Mouse (Mus musculus) left cerebral cortex, postnatal 10 days (tissue): Measurements from ENCODE around the gene Snx21. TPM values are rescaled to one million over a fixed set of nuclear protein-coding genes. Genes with fewer than 3 reads are reported as not detected.

Source experiments
- DNase-seq, 2 experiments: peaks; one replicate each; pipeline ENCODE4 v3.0.0; 2021 to 2022; ENCODE audit warnings: low spot score in 2 of 2, mixed read lengths in 1 of 2; ENCODE audit errors: extremely low spot score in 1 of 2
- intact Hi-C: fragments of 180-260 bp; cut with DNase I; formaldehyde crosslinking; loops from one replicate; pipeline ENCODE4 v1.15.1; 2025
- total RNA-seq, 2 experiments: library from RNA; stranded (reverse); gene quantifications; 2 replicates each; pipeline ENCODE4 v1.2.3; 2021

Snx21 gene
- total RNA-seq, 2 experiments from 2014 or later, result 48.1 to 49.2 TPM

GRCm38 (mm10) chr2:164767812-164768540 lies 17.6 kb upstream of the Snx21 start:
- intact Hi-C loops, result no loop called here
- no peak for DNase-seq

- DNase-seq, result peak; percentile 98 to 100
- intact Hi-C loops, result no loop called here
Observed at GRCm38 (mm10) chr2:164769258-164770037, 16.2 kb upstream of the Snx21 start, which contains the start of gene Ube2c. Gene Ube2c, plus strand, starts transcription at chr2:164769898.

- intact Hi-C loops, result no loop called here
- no peak for DNase-seq
Observed at GRCm38 (mm10) chr2:164770279-164770678, 15.3 kb upstream of the Snx21 start.

- no peak for DNase-seq
- intact Hi-C loops, result no loop called here
Observed at GRCm38 (mm10) chr2:164771123-164771522, 14.5 kb upstream of the Snx21 start.

GRCm38 (mm10) chr2:164773229-164773988 lies 12.2 kb upstream of the Snx21 start:
- no peak for DNase-seq
- intact Hi-C loops, result no loop called here

GRCm38 (mm10) chr2:164773989-164774364 lies 11.6 kb upstream of the Snx21 start:
- DNase-seq, result no peak
- intact Hi-C loops, result no loop called here

GRCm38 (mm10) chr2:164776130-164776529 lies 9.5 kb upstream of the Snx21 start:
- DNase-seq, result no peak
- intact Hi-C loops, result no loop called here

- DNase-seq, result no peak
- intact Hi-C loops, result no loop called here
Observed at GRCm38 (mm10) chr2:164776801-164777200, 8.8 kb upstream of the Snx21 start.

- DNase-seq, result no peak
- intact Hi-C loops, result no loop called here
Observed at GRCm38 (mm10) chr2:164777246-164778014, 8.2 kb upstream of the Snx21 start.

- intact Hi-C loops, result no loop called here
- no peak for DNase-seq
Observed at GRCm38 (mm10) chr2:164778015-164778287, 7.7 kb upstream of the Snx21 start.

- no peak for DNase-seq
- intact Hi-C loops, result no loop called here
Observed at GRCm38 (mm10) chr2:164778809-164779208, 6.8 kb upstream of the Snx21 start.

- DNase-seq, result no peak
- intact Hi-C loops, result no loop called here
Observed at GRCm38 (mm10) chr2:164779481-164780086, 6.0 kb upstream of the Snx21 start, which contains the start of gene Tnnc2. Gene Tnnc2, minus strand, starts transcription at chr2:164779967.

- intact Hi-C loops, result no loop called here
- DNase-seq, result no peak
Observed at GRCm38 (mm10) chr2:164781876-164782275, 3.7 kb upstream of the Snx21 start.

GRCm38 (mm10) chr2:164783926-164784581 lies 1.6 kb upstream of the Snx21 start:
- DNase-seq, result no peak
- intact Hi-C loops, result no loop called here

- no peak for DNase-seq
- intact Hi-C loops, result no loop called here
Observed at GRCm38 (mm10) chr2:164784869-164785420, 678 bp upstream of the Snx21 start.

GRCm38 (mm10) chr2:164786388-164786885 lies 814 bp downstream of the Snx21 start:
- DNase-seq, result no peak
- intact Hi-C loops, result no loop called here

- intact Hi-C loops, result no loop called here
- DNase-seq, result no peak
Observed at GRCm38 (mm10) chr2:164787032-164787431, 1.4 kb downstream of the Snx21 start.

- DNase-seq, result no peak
- intact Hi-C loops, result no loop called here
Observed at GRCm38 (mm10) chr2:164787779-164788178, 2.2 kb downstream of the Snx21 start.
